Mouse (Mus musculus) embryonic facial prominence, embryonic 14.5 days (tissue): ENCODE measurements around the gene Lrfn5. TPM values are rescaled to one million over a fixed set of nuclear protein-coding genes. Genes with fewer than 3 reads are reported as not detected.

Experiments used
- ATAC-seq: fragments of 200-750 bp; cut with Nextera tagmentation; 2 replicates; pipeline ENCODE4 v1.8.0; 2017; ENCODE audit warnings: low read depth, moderate number of reproducible peaks, moderate TSS enrichment
- DNase-seq: peaks from one replicate; pipeline ENCODE4 v3.0.0-alpha.2; 2015; ENCODE audit warnings: low spot score
- H3K27ac ChIP-seq: fragments of 300-500 bp; sonication (generic); replicated peaks from 2 replicates; pipeline ENCODE4 v1.5.1; 2014; ENCODE audit warnings: low read depth, mild to moderate bottlenecking, low read length, moderate library complexity
- H3K27me3 ChIP-seq: fragments of 300-500 bp; sonication (generic); replicated peaks from 2 replicates; pipeline ENCODE4 v1.6.1; 2014; ENCODE audit warnings: low read length; ENCODE audit not compliant: control insufficient read depth, insufficient read depth
- H3K36me3 ChIP-seq: fragments of 300-500 bp; sonication (generic); 2 replicates; pipeline ENCODE4 v1.6.1; 2014; ENCODE audit warnings: low read length, mixed read lengths; ENCODE audit not compliant: control insufficient read depth, insufficient read depth
- H3K4me1 ChIP-seq: fragments of 300-500 bp; sonication (generic); 2 replicates; pipeline ENCODE4 v1.6.1; 2014; ENCODE audit warnings: antibody characterized with exemption, low read length; ENCODE audit not compliant: control insufficient read depth, insufficient read depth
- H3K4me2 ChIP-seq: fragments of 300-500 bp; sonication (generic); 2 replicates; pipeline ENCODE4 v1.6.1; 2014; ENCODE audit warnings: low read depth, mild to moderate bottlenecking, low read length, moderate library complexity, mixed read lengths
- H3K4me3 ChIP-seq: fragments of 300-500 bp; sonication (generic); 2 replicates; pipeline ENCODE4 v1.5.1; 2014; ENCODE audit warnings: low read depth, mild to moderate bottlenecking, low read length
- H3K9ac ChIP-seq: fragments of 300-500 bp; sonication (generic); 2 replicates; pipeline ENCODE4 v1.6.1; 2014; ENCODE audit warnings: low read depth, mild to moderate bottlenecking, low read length, moderate library complexity, mixed read lengths
- H3K9me3 ChIP-seq: fragments of 300-500 bp; sonication (generic); 2 replicates; pipeline ENCODE4 v1.6.1; 2016; ENCODE audit warnings: low read length; ENCODE audit not compliant: control insufficient read depth
- WGBS: fragments of 180-500 bp; shearing (Covaris S2); extraction: QIAGEN DNeasy Blood & Tissue Kit; methylation state at CpG from one replicate; pipeline ENCODE4 v1.1.7; 2014; 5-methylcytosine and 5-hydroxymethylcytosine counted together
- polyA plus RNA-seq: library from polyadenylated mRNA; unstranded; fragments of >200 nt; fragmentation: Nextera tagmentation; extraction: Ambion mirVana; gene quantifications from 2 replicates; pipeline ENCODE4 v1.2.1, GENCODE M21; 2014

The Lrfn5 gene
- polyA plus RNA-seq, 1 experiment from 2014 or later = 5.0 TPM

DNA sequence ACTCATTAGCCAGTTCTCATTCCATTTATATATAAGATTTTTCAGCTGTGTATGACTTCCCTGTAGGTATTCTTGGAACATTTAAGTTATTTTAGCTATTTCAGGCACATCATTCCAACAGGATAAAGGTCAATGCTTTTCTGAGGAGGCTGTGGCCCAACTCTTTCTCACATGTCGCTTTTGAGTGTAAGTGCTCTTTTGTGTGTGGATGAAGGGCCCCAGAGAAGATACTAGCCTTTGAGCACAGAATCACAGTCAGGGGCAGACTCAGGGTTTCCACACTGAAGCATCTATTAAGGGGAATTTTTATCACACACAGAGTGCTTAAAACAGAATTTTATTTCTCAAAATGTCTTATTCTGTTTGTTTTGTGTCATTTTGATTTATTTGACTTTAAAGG is 331.2 kb downstream of the Lrfn5 start:
- no peaks in the 10 kb centered on the region for H3K27me3 ChIP-seq
- no peak overlapping the region for H3K9ac ChIP-seq
- no peak overlapping the region for H3K27ac ChIP-seq
- WGBS = 54% methylated on average over 1 of the region's 1 CpGs
- H3K4me1 ChIP-seq = no peaks in the 10 kb centered on the region
- no peak for DNase-seq
- H3K9me3 ChIP-seq = no peaks in the 10 kb centered on the region
- no peak overlapping the region for H3K4me2 ChIP-seq
- H3K36me3 ChIP-seq = no peaks in the 10 kb centered on the region
- ATAC-seq = no peak
- no peak overlapping the region for H3K4me3 ChIP-seq
